ENCODE assay signal across 22 mouse cellular contexts in genomic region chr19:3540997-3541396, GRCm38 (mm10). TPM values are rescaled to one million over a fixed set of nuclear protein-coding genes. Genes with fewer than 3 reads are reported as not detected.
A peak's percentile ranks its signal among the peaks of the same experiment; 100 is the strongest.
DNase-seq lines count a peak whose midpoint lies in the region; ATAC-seq and TF ChIP-seq lines count a peak whose summit lies in the region.
"Had no signal": no experiment of that assay in that cellular context is flagged by ENCODE, and none has a peak within 500 bp of the region (broad histone marks: within the 10 kb centered on the region; RNA-seq: fewer than 3 reads in every experiment).

No protein-coding gene starts in this region.

- peak; percentile 45 for ATAC-seq in liver, embryonic 11.5 days (replicated peaks; ENCODE audit: low FRiP score)
- peak; percentile 47 for ATAC-seq in liver, embryonic 13.5 days (ENCODE audit: low read depth)
- ATAC-seq in liver, embryonic 14.5 days (ENCODE audit: insufficient read depth) = peak; percentile 48; the same call in 1 of the 2 replicates
- ATAC-seq in megakaryocyte progenitor cell, adult 5-6 weeks (replicated peaks; ENCODE audit: poor library complexity) = peak; percentile 32
- ATAC-seq: activated CD4-positive, CD25-positive, alpha-beta regulatory T cell, adult 4 months; forebrain, embryonic 13.5 days; forebrain, embryonic 15.5 days; Patski had no signal

- H3K4me1 ChIP-seq in liver, embryonic 11.5 days (replicated peaks; ENCODE audit: control insufficient read depth, insufficient read depth, low read length) = 0 out of 2 replicates have a peak, but pooled peaks cover under 1% of the 10 kb centered on the region
- H3K4me1 ChIP-seq in liver, embryonic 13.5 days (replicated peaks) = peaks cover 46% of the 10 kb centered on the region
- peaks cover 0 to 2% of the 10 kb centered on the region in 2 experiments; a peak in 3 of 4 replicates for H3K4me1 ChIP-seq in liver, embryonic 14.5 days (replicated peaks; ENCODE audit: control insufficient read depth in 2 of 2, insufficient read depth in 2 of 2, low read length in 1 of 2)
- H3K4me1 ChIP-seq in midbrain, embryonic 10.5 days = no peaks in the 10 kb centered on the region
- H3K4me1 ChIP-seq: embryonic facial prominence, embryonic 10.5 days; embryonic facial prominence, embryonic 12.5 days had no signal

- H3K27ac ChIP-seq in liver, embryonic 11.5 days (ENCODE audit: low read depth, low read length) = no peak overlapping the region
- H3K27ac ChIP-seq in liver, embryonic 13.5 days = no peak overlapping the region
- no peak overlapping the region for H3K27ac ChIP-seq in liver, embryonic 14.5 days
- H3K27ac ChIP-seq in midbrain, embryonic 10.5 days (replicated peaks) = no peak overlapping the region
- H3K27ac ChIP-seq: embryonic facial prominence, embryonic 10.5 days; embryonic facial prominence, embryonic 12.5 days; forebrain, embryonic 13.5 days; forebrain, embryonic 15.5 days had no signal

- no peak overlapping the region for H3K4me3 ChIP-seq in liver, embryonic 11.5 days (ENCODE audit: low read depth, low read length)
- H3K4me3 ChIP-seq in liver, embryonic 13.5 days (replicated peaks) = no peak overlapping the region
- H3K4me3 ChIP-seq in liver, embryonic 14.5 days (ENCODE audit: insufficient read depth in 1 of 2, low read depth in 2 of 2, low read length in 2 of 2) = no peak overlapping the region
- H3K4me3 ChIP-seq in midbrain, embryonic 10.5 days = no peak overlapping the region
- H3K4me3 ChIP-seq: embryonic facial prominence, embryonic 10.5 days; embryonic facial prominence, embryonic 12.5 days; forebrain, embryonic 13.5 days; forebrain, embryonic 15.5 days had no signal

- H3K36me3 ChIP-seq in liver, embryonic 11.5 days (ENCODE audit: control insufficient read depth, insufficient read depth, low read length) = 0 out of 2 replicates have a peak, but pooled peaks cover 3% of the 10 kb centered on the region
- H3K36me3 ChIP-seq in liver, embryonic 13.5 days = peaks cover 43% of the 10 kb centered on the region
- peaks cover 10% of the 10 kb centered on the region for H3K36me3 ChIP-seq in liver, embryonic 14.5 days (replicated peaks; ENCODE audit: control insufficient read depth, insufficient read depth, low read depth)
- peaks cover 78% of the 10 kb centered on the region for H3K36me3 ChIP-seq in midbrain, embryonic 10.5 days

- 75% methylated on average over 5 of the region's 5 CpGs for WGBS in liver, embryonic 11.5 days
- WGBS in liver, embryonic 13.5 days (ENCODE audit: insufficient replicate concordance) = 45% methylated on average over 5 of the region's 5 CpGs
- 40% methylated on average over 5 of the region's 5 CpGs for WGBS in liver, embryonic 14.5 days (ENCODE audit: insufficient replicate concordance)
- 94% methylated on average over 5 of the region's 5 CpGs for WGBS in midbrain, embryonic 10.5 days

- no peak for DNase-seq in liver, embryonic 11.5 days (ENCODE audit: low spot score)
- DNase-seq in liver = no peak
- DNase-seq in liver, embryonic 13.5 days = no peak
- DNase-seq in liver, embryonic 14.5 days (ENCODE audit: low read depth in 3 of 3, low spot score in 3 of 3) = no peak
- no peak for DNase-seq in gastrocnemius, postnatal 25 days
- DNase-seq in midbrain, embryonic 10.5 days (ENCODE audit: low spot score) = no peak
- no peak for DNase-seq in right cerebral cortex, adult 18-20 months
- DNase-seq: adrenal gland, adult 8-10 months; adrenal gland, postnatal 14 days; adrenal gland, postnatal 36 days; cerebellum, adult 11-12 months; cerebellum, adult 2 months; cerebellum, adult 9-10 months; cerebellum, postnatal 10 days; cerebellum, postnatal 25 days had no signal

- no peak overlapping the region for H3K4me2 ChIP-seq in liver, embryonic 11.5 days
- H3K4me2 ChIP-seq in liver, embryonic 13.5 days = no peak overlapping the region
- H3K4me2 ChIP-seq in liver, embryonic 14.5 days (ENCODE audit: low read depth) = no peak overlapping the region
- H3K4me2 ChIP-seq: embryonic facial prominence, embryonic 12.5 days; forebrain, embryonic 13.5 days; forebrain, embryonic 15.5 days had no signal

- no peaks in the 10 kb centered on the region for H3K27me3 ChIP-seq in liver, embryonic 11.5 days (replicated peaks; ENCODE audit: control insufficient read depth, insufficient read depth, low read length)
- no peaks in the 10 kb centered on the region for H3K27me3 ChIP-seq in liver, embryonic 13.5 days
- H3K27me3 ChIP-seq in liver, embryonic 14.5 days (ENCODE audit: control insufficient read depth, insufficient read depth, low read length) = no peaks in the 10 kb centered on the region
- no peaks in the 10 kb centered on the region for H3K27me3 ChIP-seq in midbrain, embryonic 10.5 days (ENCODE audit: low read depth, poor library complexity, severe bottlenecking)
- H3K27me3 ChIP-seq: embryonic facial prominence, embryonic 12.5 days; forebrain, embryonic 13.5 days; forebrain, embryonic 15.5 days; Patski had no signal

- no peak for TF ChIP-seq CTCF in liver, embryonic 14.5 days (IDR thresholded peaks at IDR 0.05; ENCODE audit: low read depth)

- TF ChIP-seq EP300 in liver, embryonic 14.5 days (IDR thresholded peaks at IDR 0.05; ENCODE audit: low read depth) = no peak

- no peaks in the 10 kb centered on the region for H3K9me3 ChIP-seq in liver, embryonic 11.5 days (ENCODE audit: control insufficient read depth, low read length)
- H3K9me3 ChIP-seq in liver, embryonic 13.5 days (replicated peaks) = no peaks in the 10 kb centered on the region
- no peaks in the 10 kb centered on the region for H3K9me3 ChIP-seq in liver, embryonic 14.5 days (ENCODE audit: control insufficient read depth, low read length)
- no peaks in the 10 kb centered on the region for H3K9me3 ChIP-seq in midbrain, embryonic 10.5 days (replicated peaks)
- H3K9me3 ChIP-seq: embryonic facial prominence, embryonic 10.5 days; embryonic facial prominence, embryonic 12.5 days; forebrain, embryonic 13.5 days; forebrain, embryonic 15.5 days had no signal

- H3K9ac ChIP-seq in liver, embryonic 11.5 days (ENCODE audit: low read depth, low read length) = no peak overlapping the region
- no peak overlapping the region for H3K9ac ChIP-seq in liver, embryonic 13.5 days
- no peak overlapping the region for H3K9ac ChIP-seq in liver, embryonic 14.5 days (replicated peaks)
- H3K9ac ChIP-seq: embryonic facial prominence, embryonic 12.5 days; forebrain, embryonic 13.5 days; forebrain, embryonic 15.5 days had no signal

RNA-seq across cellular contexts. Expression of gene Ppp6r3, which starts 34.6 kb away (rescaled TPM):
- polyA plus RNA-seq in liver, embryonic 11.5 days (2014; fragmentation: Nextera tagmentation; extraction: Ambion mirVana) = 53.9 and 58.9 TPM in 2 replicates
- polyA plus RNA-seq in liver, embryonic 13.5 days (2015; fragmentation: Nextera tagmentation; extraction: Ambion mirVana) = 22.3 and 28.0 TPM in 2 replicates
- 19.2 and 22.6 TPM in 2 replicates for polyA plus RNA-seq in liver, embryonic 14.5 days (2012; rRNA removed)
- 22.6 and 24.2 TPM in 2 replicates for polyA plus RNA-seq in liver, embryonic 14.5 days (2014; fragmentation: Nextera tagmentation; extraction: Ambion mirVana)
- 87.2 and 88.0 TPM in 2 replicates for total RNA-seq in megakaryocyte progenitor cell, adult 5-6 weeks (2015)
- total RNA-seq in megakaryocyte progenitor cell, adult 5-6 weeks (2017) = 82.1 and 93.0 TPM in 2 replicates
- total RNA-seq in gastrocnemius, postnatal 25 days (2021) = 10 to 100 TPM; 47.0 to 50.9 TPM
- 71.3 and 79.7 TPM in 2 replicates for polyA plus RNA-seq in midbrain, embryonic 10.5 days (2016; fragmentation: Nextera tagmentation; extraction: Ambion mirVana)
